Mouse (Mus musculus) olfactory bulb, adult 2 months (tissue): ENCODE data around the gene Pla2g16.

Source experiments
- CTCF ChIP-seq: fragments of 200-500 bp; IDR thresholded peaks from 2 replicates; pipeline ENCODE4 v1.5.1; 2012; ENCODE audit warnings: low read depth, mild to moderate bottlenecking, low read length, moderate library complexity; ENCODE audit not compliant: insufficient read depth
- POLR2A ChIP-seq: fragments of 200-500 bp; IDR thresholded peaks from 2 replicates; pipeline ENCODE4 v1.6.1; 2012; ENCODE audit warnings: mild to moderate bottlenecking, low read depth, low read length, moderate library complexity; ENCODE audit not compliant: insufficient read depth

DNA sequence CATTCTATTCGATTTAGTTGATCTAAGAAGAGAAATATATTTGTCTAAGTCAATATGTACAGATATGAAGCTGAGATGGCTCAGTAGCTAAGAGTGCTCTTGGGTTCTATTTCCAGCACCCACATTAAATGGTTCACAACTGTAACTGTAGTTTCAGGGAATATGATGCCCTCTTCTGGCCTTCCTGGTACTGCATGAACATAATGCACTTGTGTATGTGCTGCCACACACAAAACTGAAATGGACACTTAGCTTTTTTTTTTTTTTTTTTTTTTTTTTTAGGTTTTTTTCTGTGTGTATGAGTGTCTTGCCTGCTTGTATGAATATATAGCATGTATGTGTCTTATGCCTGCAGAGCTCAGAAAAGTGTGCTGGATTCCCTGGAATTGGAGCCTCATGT, 34.0 kb upstream of the Pla2g16 start:
- TF ChIP-seq POLR2A: no peak
- no peak for TF ChIP-seq CTCF
